ENCODE assay signal across 10 mouse cellular contexts in the genomic region with DNA sequence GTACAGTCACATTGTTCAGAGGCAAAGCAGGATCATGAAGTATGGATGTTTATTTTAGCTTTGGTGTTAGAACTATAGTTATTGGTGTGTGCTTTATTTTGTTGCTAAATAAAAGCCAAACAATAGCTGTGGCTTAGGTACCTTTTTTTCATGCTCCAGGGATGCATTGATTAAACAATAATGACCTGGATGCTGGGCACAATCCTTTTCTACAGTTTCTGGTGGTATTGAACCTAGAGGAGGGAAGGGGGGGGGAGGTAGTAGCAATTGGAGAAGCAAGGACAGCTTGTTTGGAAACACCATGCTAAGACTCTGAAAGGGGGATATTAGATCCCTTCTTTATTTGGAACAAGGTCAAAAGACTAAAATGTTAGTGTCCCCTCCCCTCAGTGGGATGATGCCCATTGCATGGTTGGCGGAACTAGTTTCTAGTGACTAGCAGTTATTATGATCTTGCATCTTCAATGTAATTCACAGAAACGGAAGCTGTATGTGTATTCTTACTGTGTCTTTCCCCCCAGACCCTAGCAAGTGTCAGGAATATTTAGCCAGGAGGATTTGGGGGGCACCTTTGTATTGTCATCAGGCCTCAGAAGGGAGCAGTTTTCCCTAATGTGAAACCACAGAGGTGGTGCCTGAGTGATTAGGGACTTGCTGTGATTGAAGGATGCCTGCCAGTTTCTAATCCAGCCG. TPM values are rescaled to one million over a fixed set of nuclear protein-coding genes. Genes with fewer than 3 reads are reported as not detected.
A peak's percentile ranks its signal among the peaks of the same experiment; 100 is the strongest.
DNase-seq lines count a peak whose midpoint lies in the region; ATAC-seq and TF ChIP-seq lines count a peak whose summit lies in the region.
"Had no signal": no experiment of that assay in that cellular context is flagged by ENCODE, and none has a peak within 500 bp of the region (broad histone marks: within the 10 kb centered on the region; RNA-seq: fewer than 3 reads in every experiment).

No protein-coding gene starts in this region.

- H3K9me3 ChIP-seq in heart, embryonic 10.5 days: no peaks in the 10 kb centered on the region
- no peaks in the 10 kb centered on the region for H3K9me3 ChIP-seq in hindbrain, embryonic 13.5 days
- H3K9me3 ChIP-seq in midbrain, postnatal 0 days (ENCODE audit: low read length): no peaks in the 10 kb centered on the region

- H3K27ac ChIP-seq in heart, embryonic 10.5 days: peak overlapping the region; percentile 94
- H3K27ac ChIP-seq in hindbrain, embryonic 13.5 days: peak overlapping the region; percentile 99
- peak overlapping the region; percentile 99 for H3K27ac ChIP-seq in midbrain, postnatal 0 days (ENCODE audit: low read depth, low read length)

- H3K36me3 ChIP-seq in heart, embryonic 10.5 days: no peaks in the 10 kb centered on the region
- H3K36me3 ChIP-seq in hindbrain, embryonic 13.5 days: no peaks in the 10 kb centered on the region
- no peaks in the 10 kb centered on the region for H3K36me3 ChIP-seq in midbrain, postnatal 0 days (ENCODE audit: insufficient read depth, low read length)

- no peak for DNase-seq in heart, embryonic 10.5 days (ENCODE audit: low spot score)
- DNase-seq in heart, adult 11 months: no peak
- DNase-seq in embryo, embryonic 10 days (ENCODE audit: low spot score): peak; percentile 21
- DNase-seq in midbrain, postnatal 0 days (ENCODE audit: low spot score): no peak
- DNase-seq in B cell, adult 2 months: no peak
- no peak for DNase-seq in gastrocnemius, postnatal 14 days
- DNase-seq in c-Kit-positive CD71-positive TER-119-positive erythroid progenitor cells, embryonic 14.5 days (ENCODE audit: low spot score): no peak
- DNase-seq: adrenal gland, adult 8-10 months; gastrocnemius, adult 2 months had no signal

- peaks cover 10% of the 10 kb centered on the region; the same call in 1 of the 2 replicates for H3K4me1 ChIP-seq in heart, embryonic 10.5 days
- H3K4me1 ChIP-seq in hindbrain, embryonic 13.5 days (replicated peaks): peaks cover 21% of the 10 kb centered on the region
- peaks cover 5% of the 10 kb centered on the region; the same call in 1 of the 2 replicates for H3K4me1 ChIP-seq in midbrain, postnatal 0 days (ENCODE audit: insufficient read depth, low read length)

- H3K27me3 ChIP-seq in heart, embryonic 10.5 days (ENCODE audit: insufficient read depth, poor library complexity, severe bottlenecking): no peaks in the 10 kb centered on the region
- H3K27me3 ChIP-seq in hindbrain, embryonic 13.5 days: no peaks in the 10 kb centered on the region
- no peaks in the 10 kb centered on the region for H3K27me3 ChIP-seq in midbrain, postnatal 0 days (ENCODE audit: insufficient read depth, low read length)

- peak overlapping the region; percentile 64 for H3K4me3 ChIP-seq in heart, embryonic 10.5 days
- peak overlapping the region; percentile 68 for H3K4me3 ChIP-seq in hindbrain, embryonic 13.5 days
- H3K4me3 ChIP-seq in midbrain, postnatal 0 days (ENCODE audit: low read depth, low read length): peak overlapping the region; percentile 75

- TF ChIP-seq CTCF in midbrain, postnatal 0 days (IDR thresholded peaks at IDR 0.05): no peak

- ATAC-seq in hindbrain, embryonic 13.5 days (ENCODE audit: low FRiP score): no peak
- no peak for ATAC-seq in midbrain, postnatal 0 days (ENCODE audit: low FRiP score)

- peak overlapping the region; percentile 62 for H3K4me2 ChIP-seq in hindbrain, embryonic 13.5 days
- peak overlapping the region; percentile 86 for H3K4me2 ChIP-seq in midbrain, postnatal 0 days (ENCODE audit: low read depth, low read length, poor library complexity, severe bottlenecking)

- peak overlapping the region; percentile 85 for H3K9ac ChIP-seq in hindbrain, embryonic 13.5 days
- peak overlapping the region; percentile 90 for H3K9ac ChIP-seq in midbrain, postnatal 0 days (replicated peaks; ENCODE audit: low read length, poor library complexity, severe bottlenecking)

- WGBS in heart, embryonic 10.5 days: 35% methylated on average over 3 of the region's 3 CpGs
- WGBS in hindbrain, embryonic 13.5 days: 14% methylated on average over 3 of the region's 3 CpGs
- 22% methylated on average over 3 of the region's 3 CpGs for WGBS in midbrain, postnatal 0 days

- intact Hi-C loops in gastrocnemius, postnatal 14 days (cut with DNase I; ENCODE audit: low total_unique reads): no loop called here

RNA-seq across cellular contexts. Expression of a gene that starts 1.0 kb away (rescaled TPM):
- polyA plus RNA-seq in heart, embryonic 10.5 days (2016; fragmentation: Nextera tagmentation; extraction: Ambion mirVana): 3.7 and 4.1 TPM in 2 replicates
- 28.7 and 28.8 TPM in 2 replicates for polyA plus RNA-seq in hindbrain, embryonic 13.5 days (2015; fragmentation: Nextera tagmentation; extraction: Ambion mirVana)
- 55.6 and 64.3 TPM in 2 replicates for total RNA-seq in midbrain, postnatal 0 days (2014; rRNA removed)
- polyA plus RNA-seq in midbrain, postnatal 0 days (2015; fragmentation: Nextera tagmentation; extraction: Ambion mirVana): 35.9 and 39.6 TPM in 2 replicates
- total RNA-seq in gastrocnemius, postnatal 14 days (2021): under 1 TPM; 0.66 to 0.75 TPM
